Mouse (Mus musculus) midbrain, embryonic 13.5 days (tissue): ENCODE results near the gene Tiprl. TPM values are rescaled to one million over a fixed set of nuclear protein-coding genes. Genes with fewer than 3 reads are reported as not detected.

Experiments used
- ATAC-seq: fragments of 200-750 bp; cut with Nextera tagmentation; 2 replicates; pipeline ENCODE4 v1.8.0; 2017; ENCODE audit warnings: mild to moderate bottlenecking, moderate TSS enrichment, moderate library complexity
- H3K27ac ChIP-seq: fragments of 300-500 bp; sonication (generic); 2 replicates; pipeline ENCODE4 v1.5.1; 2015; ENCODE audit warnings: inconsistent platforms, mild to moderate bottlenecking, moderate library complexity
- H3K27me3 ChIP-seq: fragments of 300-500 bp; sonication (generic); 2 replicates; pipeline ENCODE4 v1.6.1; 2015; ENCODE audit warnings: mild to moderate bottlenecking, inconsistent platforms
- H3K36me3 ChIP-seq: fragments of 300-500 bp; sonication (generic); 2 replicates; pipeline ENCODE4 v1.6.1; 2015; ENCODE audit warnings: mild to moderate bottlenecking, inconsistent platforms
- H3K4me1 ChIP-seq: fragments of 300-500 bp; sonication (generic); replicated peaks from 2 replicates; pipeline ENCODE4 v1.6.1; 2015; ENCODE audit warnings: inconsistent platforms
- H3K4me2 ChIP-seq: fragments of 300-500 bp; sonication (generic); replicated peaks from 2 replicates; pipeline ENCODE4 v1.6.1; 2015; ENCODE audit warnings: moderate library complexity, mild to moderate bottlenecking, inconsistent platforms
- H3K4me3 ChIP-seq: fragments of 300-500 bp; sonication (generic); replicated peaks from 2 replicates; pipeline ENCODE4 v1.5.1; 2015; ENCODE audit warnings: mild to moderate bottlenecking, inconsistent platforms
- H3K9ac ChIP-seq: fragments of 300-500 bp; sonication (generic); replicated peaks from 2 replicates; pipeline ENCODE4 v1.6.1; 2015; ENCODE audit warnings: mild to moderate bottlenecking, inconsistent platforms
- H3K9me3 ChIP-seq: fragments of 300-500 bp; sonication (generic); 2 replicates; pipeline ENCODE4 v1.6.1; 2016; ENCODE audit warnings: mild to moderate bottlenecking, inconsistent platforms
- WGBS: fragments of 180-500 bp; shearing (Covaris S2); methylation state at CpG from one replicate; pipeline ENCODE4 v1.1.7; 2015; 5-methylcytosine and 5-hydroxymethylcytosine counted together
- polyA plus RNA-seq: library from polyadenylated mRNA; unstranded; fragments of >200 nt; fragmentation: Nextera tagmentation; extraction: Ambion mirVana; gene quantifications from 2 replicates; pipeline ENCODE4 v1.2.1, GENCODE M21; 2015

Gene Tiprl
- polyA plus RNA-seq, 1 experiment from 2014 or later: 135 TPM

GRCm38 (mm10) chr1:165164920-165165319 lies 71.9 kb downstream of the Tiprl start:
- Histone ChIP-seq H3K27ac (no peak overlapping the region), H3K4me2 (no peak overlapping the region), H3K36me3 (no peaks in the 10 kb centered on the region), H3K9ac (no peak overlapping the region), H3K4me3 (no peak overlapping the region), H3K4me1 (no peaks in the 10 kb centered on the region), H3K27me3 (no peaks in the 10 kb centered on the region), H3K9me3 (no peaks in the 10 kb centered on the region)
- 74% methylated on average over 6 of the region's 6 CpGs for WGBS
- no peak for ATAC-seq

Other genes starting within 250 kb of the Tiprl start
- gene Tbx19, start 76.2 kb downstream of the Tiprl start, polyA plus RNA-seq: 0.08 TPM in 1 of 2 replicates, not detected in the other
- 5.4 and 6.3 TPM in 2 replicates for gene Sft2d2, start 42.6 kb downstream of the Tiprl start, polyA plus RNA-seq
- 3.9 and 4.4 TPM in 2 replicates for gene Gpr161, start 58.8 kb upstream of the Tiprl start, polyA plus RNA-seq
- 11.6 and 13.6 TPM in 2 replicates for gene Dcaf6, start 223.5 kb upstream of the Tiprl start, polyA plus RNA-seq
- gene Mpc2, start 223.6 kb upstream of the Tiprl start, polyA plus RNA-seq: 162 and 170 TPM in 2 replicates
- gene Adcy10, start 248.2 kb upstream of the Tiprl start, polyA plus RNA-seq: 0.11 and 0.15 TPM in 2 replicates